Mouse (Mus musculus): Measurements from ENCODE around the gene Fam178b. TPM values are rescaled to one million over a fixed set of nuclear protein-coding genes. Genes with fewer than 3 reads are reported as not detected.

Fam178b gene
- total RNA-seq, 2 experiments from 2014 or later = 0.61 to 1.2 TPM

DNA sequence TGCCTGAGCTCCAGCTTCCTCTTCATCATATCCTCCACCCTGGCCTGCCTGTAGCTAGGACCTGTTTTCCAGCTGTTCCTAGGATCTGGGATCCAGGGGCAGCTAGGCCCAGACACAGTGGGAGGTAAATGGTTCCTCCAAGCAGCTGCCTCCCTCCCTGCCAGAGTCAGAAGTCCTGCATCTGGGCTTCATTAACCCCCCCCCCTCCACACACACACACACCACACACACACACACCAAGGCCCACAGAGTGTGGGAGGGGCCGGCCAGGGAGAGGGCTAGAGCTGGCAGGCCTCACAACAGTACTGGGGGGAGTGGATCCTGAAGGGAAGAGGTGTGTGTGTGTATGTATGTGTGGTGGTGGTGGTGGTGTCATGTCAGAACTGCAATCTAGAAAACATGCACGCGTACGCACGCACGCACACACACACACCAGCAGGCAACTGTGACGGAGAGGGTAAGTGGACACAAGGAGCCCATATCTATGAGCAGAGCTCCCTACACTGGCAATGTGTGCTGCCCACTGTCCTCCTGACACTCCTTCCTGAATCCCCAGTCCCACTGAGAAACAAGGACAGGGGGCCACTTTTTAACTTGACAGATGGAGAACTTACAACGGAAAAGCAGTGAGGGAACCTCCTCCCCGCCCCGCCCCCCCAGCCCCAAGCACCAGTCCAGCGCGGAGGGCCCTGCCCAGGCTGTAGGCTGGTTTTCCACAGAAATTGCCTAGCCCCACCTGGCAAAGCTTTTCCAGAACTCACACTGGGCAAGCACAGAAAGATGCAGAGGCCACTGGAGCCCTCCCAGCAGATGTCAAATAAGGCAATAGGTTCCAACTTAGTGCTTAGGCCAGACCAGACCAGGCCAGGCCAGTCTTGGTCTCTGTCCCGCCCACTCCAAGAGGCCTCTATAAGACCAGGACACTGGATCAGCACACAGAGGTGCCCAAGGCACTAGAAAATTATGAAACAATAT, 94.2 kb downstream of the Fam178b start:
- DNase-seq = peak; percentile 72

GRCm38 (mm10) chr1:36587860-36588259, 95.1 kb downstream of the Fam178b start:
- no peak for DNase-seq

- no peak for DNase-seq
Observed at GRCm38 (mm10) chr1:36586288-36586687, 96.7 kb downstream of the Fam178b start.

DNA sequence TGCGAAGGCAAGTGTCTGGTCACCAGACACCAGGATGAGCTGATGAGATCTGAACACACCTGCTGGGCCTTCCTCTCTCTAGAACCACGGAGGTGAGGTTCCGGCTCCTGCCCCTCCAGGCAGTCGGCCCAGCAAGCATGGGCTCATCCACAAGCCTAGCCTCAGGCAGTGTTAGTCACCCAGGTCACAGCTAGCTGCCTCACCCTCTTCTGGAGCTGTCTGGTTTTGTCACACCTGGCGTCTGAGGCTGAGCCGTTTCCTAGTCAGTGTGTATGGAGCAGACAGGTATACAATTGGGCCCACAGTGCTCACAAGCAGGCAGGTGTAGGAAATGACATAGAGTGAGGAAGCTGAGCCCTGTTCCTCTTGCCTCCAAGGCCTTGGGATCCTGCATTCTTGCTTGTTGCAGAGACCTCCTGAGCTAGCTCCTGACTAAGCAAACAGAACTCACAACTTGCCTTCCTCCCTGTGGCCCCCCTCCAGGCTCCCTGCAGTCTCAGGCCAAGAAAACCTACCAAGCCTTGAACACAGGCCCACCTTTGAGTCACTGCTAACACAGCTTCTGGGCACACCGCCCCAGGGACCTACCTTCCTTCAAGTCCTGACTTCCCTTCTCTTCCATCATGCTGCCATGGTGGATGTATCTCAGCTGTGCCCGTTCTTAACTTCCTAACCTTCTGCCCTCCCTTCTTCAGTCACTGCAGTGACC, 99.4 kb downstream of the Fam178b start:
- no peak for DNase-seq

DNA sequence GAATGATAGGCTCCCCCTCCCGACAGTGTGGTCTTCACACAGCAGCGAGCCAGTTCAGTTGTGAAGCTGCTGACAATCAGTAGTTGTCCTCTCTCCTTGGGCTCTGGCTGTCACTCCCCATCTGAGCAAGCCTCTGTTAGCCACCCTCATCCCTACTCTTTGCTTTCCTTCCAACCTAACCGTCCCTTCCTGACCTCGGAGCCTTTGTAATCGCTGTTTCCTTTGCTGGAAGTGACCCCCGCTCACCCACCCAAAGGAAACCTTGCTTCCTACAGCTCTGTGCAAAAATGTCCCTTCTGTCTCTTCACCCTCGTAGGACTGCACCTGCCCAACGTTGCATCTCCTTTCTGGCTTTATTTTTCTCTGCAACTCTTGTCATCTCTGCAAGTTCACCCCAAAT, 100.8 kb downstream of the Fam178b start:
- DNase-seq = no peak

DNA sequence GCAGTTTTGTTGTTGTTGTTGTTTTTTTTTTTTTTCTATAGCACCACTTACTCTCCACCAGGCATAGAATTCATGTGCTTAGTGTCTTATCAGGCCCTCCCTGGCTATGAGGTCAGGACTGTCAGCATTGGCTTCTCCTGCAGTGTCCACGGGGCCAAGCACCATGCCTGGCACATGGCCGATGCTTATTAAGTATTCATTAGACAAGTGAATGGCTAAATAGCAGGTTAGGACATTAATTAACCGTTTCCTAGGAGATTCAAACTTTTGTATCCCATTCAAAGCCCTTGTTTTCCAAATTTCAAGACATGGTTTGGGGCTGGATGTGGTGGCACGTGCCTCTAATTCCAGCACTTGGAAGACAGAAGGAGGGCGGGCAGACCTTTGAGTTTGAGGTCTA, 101.7 kb downstream of the Fam178b start:
- DNase-seq = no peak

DNA sequence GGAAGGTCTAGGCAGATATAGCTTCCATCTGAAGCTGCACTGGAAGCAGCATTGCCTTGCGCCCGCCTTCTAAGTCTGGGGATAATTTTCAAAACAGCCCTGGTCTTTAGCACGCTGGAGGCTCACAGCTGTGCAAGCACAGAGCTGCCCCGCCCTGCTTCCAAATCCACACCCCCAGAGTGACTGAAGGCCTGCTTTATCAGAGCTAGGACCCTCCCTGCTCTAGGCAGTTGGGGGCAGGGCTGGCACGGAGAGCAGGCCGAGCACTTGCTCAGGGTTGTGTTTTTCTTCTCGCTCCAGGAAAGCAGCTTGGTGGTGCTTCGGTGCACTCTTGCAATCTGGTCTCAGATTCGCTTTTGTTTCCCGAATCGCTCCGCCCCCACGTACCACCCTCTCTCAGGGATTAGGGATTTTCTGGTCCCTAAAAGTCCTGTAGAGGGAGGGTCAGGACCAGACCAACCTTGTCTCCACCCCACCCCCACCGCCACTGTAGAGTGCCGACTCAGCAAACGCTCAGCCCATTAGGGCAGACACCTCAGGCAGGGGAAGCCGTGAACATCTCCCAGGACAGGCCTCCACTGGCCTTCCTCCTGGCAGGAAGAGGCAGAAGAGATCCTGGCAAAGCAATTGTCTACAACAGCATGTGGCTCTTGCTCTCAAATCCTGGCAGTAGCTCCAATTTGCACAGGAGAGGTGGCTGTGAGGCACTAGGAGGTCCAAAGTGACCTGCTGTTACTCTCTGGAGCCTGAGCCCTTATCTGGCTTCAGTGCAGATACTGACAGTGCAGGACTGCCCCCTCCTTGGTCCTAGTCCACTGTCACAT, 102.4 kb downstream of the Fam178b start:
- peak; percentile 70 for DNase-seq

DNA sequence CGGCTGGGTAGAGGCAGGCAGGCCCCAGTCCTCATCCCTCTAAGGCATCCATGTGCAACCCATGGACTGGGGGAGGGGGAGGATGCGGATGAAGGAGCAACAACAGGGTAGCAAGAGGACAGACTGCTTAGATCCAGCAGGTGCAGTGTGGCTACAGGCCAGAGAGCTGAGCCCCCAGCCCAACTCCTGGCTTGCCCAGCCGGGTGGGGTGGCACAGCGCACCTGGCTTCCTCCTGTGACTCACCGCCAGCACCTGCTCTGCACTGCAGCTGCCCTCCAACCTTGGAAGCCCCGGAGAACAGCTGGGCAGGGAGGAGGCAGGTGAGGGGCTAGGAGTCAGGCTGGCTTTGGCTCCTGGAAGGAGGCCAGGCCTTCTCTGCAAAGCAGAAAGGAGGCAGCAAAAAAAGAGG, 103.0 kb downstream of the Fam178b start:
- DNase-seq = no peak

- DNase-seq = no peak
Observed at GRCm38 (mm10) chr1:36576991-36577675, 105.8 kb downstream of the Fam178b start.

DNA sequence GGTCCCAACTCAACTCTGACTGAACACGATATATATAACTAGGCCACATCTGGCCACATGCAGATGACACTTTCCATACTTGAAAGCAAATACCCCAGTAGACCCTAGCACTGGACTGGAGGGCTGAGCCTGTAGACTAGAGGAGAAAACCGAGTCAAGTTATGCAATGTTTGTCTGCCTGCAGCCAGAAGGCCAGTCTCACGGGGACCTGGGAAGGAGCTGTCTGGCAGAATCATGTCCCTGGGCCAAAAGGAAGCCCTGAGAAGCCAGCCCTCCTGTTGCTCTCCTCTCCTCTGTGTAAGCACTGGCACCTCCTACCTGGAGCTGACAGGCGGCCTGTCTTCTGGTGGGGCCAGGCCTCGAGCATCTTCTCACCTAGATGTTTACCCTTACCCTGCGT, 107.6 kb downstream of the Fam178b start:
- no peak for DNase-seq

GRCm38 (mm10) chr1:36574196-36574955, 108.6 kb downstream of the Fam178b start:
- DNase-seq = no peak

DNA sequence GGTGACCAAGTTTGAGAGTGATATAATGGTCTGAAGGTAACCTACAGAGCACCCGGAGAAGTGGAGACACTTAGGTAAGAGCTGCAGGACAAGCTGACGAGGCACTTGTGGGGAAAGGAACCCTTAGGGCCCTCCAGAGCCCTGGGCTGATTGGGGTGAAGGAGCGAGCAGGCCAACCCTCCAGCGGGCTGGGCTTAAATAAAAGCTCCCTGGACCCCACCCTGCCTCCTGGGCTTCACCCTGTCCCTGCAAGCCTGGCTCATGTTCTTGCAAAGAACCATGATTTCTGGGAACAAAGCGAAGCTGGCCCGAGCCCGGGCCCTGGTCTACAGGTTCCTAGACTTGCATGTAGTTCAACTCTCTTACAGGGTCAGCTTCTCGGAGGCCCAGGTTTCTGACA, 109.5 kb downstream of the Fam178b start:
- no peak for DNase-seq

- peak; percentile 75 for DNase-seq
Observed at GRCm38 (mm10) chr1:36572709-36573108, 110.3 kb downstream of the Fam178b start.

DNA sequence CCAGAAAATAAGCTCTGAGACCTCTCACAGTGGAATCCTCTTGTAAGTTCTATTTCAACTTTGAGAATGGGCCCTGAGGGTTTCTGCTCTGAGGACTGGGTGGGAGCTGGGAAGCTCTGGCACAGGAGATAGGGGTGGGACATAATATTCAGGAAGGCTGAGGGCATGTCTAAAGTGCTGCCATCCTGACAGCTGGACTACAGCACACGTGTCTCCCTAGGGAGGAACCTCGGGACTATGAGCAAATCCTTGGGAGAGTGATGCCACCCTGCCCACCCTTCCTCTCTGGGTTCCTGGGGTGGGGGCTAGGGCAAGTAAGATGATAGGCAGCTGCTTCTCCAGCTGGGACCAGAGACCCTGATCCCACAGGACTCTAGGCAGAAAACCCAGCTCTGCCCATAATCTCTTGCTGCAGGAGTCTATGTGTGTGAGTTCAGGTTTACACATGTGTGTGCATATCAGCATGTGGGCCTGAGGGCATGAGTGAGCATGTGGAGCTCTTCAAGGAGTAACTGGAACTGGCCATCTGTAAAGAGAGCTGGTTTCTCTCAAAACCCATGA, 110.8 kb downstream of the Fam178b start:
- DNase-seq = no peak

- peak; percentile 73 for DNase-seq
Observed at GRCm38 (mm10) chr1:36571627-36572026, 111.4 kb downstream of the Fam178b start.

DNA sequence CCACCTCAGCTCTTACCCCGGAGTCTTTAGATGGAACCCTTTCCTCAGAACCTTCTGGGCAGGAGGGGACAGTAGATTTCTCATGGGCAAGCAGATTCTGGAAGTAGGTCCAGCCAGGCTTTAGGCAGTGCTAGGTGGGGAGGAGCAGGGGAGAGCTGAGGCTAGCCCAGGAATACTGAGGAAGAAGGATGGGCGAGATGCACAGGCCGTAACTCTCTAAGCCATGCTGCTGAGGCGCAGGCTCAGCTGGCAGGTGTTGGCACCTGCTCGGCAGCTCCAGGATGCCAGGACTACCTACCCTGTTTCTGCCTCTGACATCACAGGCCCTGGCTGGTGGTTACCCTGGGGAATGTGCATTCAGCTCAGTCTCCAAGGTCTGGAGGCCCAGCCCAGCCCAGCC, 112.7 kb downstream of the Fam178b start:
- DNase-seq = no peak

DNA sequence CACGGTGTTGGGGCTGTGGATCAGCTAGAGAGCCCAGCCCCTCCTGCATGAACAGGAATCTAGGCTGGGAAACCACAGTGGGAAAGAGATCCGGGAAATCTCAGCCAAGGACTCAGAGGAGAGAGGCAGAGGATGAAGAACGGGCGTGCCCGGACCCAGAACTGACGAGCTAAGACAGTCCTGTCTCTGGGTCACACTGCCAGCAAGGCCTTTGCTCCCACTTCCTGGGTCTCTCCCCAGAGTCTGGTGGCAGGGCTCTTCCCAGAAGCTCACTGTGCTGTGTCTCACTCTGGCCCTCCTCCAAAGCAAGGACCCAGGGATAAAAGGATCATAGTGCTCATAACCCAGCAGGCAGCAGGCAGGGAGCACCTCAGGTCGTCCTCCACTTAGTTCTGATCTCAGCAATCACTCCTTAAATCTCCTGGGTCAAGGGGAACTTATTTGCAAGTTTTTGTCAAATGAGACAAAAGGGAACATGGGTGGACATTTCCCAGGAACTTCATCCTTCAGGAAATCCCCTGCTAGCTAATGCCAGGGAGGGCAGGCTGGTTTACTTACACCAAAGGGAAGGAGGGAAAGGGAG, 113.2 kb downstream of the Fam178b start:
- DNase-seq = no peak

DNA sequence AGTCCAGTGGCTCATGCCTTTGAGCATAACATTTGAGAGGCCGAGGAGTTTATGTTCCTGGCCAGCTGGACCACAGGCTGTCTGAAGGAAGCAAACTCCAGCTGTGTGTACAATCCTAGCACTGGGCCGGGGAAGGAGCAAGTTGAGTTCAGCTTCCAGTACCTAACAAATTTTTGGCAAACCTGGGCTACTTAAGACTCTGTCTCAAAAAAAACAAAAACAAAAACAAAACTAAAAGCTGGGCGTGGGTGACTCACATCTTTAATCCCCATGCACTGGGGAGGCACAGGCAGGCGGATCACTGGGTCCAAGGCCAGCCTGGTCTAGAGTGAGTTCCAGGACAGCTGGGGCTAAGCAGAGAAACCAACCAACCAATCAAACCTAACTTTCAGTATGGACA, 114.2 kb downstream of the Fam178b start:
- DNase-seq = no peak

DNA sequence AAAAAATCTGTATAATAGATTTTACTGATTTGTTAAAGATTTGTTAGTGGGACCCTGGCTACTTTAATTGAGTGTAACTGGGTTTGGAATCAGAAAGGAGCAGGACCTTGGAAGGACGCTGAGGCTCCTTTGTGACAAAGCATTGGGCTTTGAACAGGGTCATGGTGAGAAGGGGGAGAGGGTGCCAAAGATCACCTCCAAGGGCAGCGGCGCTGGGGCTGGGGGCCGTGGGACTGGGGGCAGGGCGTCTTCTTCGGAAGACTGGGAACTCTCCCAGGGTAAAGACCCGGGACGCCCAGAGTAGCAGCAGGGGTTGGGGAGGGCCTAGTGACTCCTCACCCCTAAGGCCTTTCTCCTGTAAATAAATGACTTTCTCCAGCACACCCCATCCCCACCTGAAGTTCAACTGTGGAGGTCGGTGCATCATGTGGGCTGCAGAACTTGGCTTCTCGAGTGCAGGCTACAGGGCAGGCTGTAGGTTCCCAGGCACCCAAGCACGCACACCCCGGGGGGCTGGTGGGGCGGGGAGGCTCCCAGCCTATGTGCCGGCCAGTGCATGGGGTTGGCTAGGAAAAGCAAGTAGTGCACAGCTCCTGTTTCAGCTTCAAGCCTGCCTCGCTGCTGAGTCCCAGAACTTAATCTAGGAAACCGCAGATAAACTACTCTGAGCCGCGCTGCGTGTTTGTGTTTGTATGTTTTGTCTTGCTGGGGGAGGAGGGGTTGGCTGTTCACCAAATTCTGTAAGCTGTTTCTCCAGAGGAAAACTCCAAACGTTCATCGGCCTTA, 115.0 kb downstream of the Fam178b start:
- no peak for DNase-seq
